Mouse (Mus musculus): ENCODE results near the gene Dcaf1.

Dcaf1 gene

DNA sequence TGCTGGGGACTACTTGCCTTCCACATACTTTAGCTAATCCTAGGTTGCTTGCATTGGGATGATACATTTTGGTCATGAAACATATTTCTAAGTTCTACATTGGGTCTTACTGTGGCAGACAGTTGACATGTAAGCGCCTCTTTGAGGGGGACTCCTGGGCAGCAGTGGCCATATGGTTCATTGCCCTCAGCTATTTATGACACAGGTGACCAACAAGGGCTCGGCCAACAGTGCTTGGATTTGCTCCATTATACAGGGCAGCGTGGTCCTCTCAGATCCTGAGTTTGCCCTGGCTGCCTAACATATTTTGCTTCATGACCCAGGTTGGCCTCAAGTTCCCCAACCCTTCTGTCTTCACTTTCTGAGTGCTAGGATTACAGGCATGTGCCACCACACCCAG, 55.0 kb downstream of the Dcaf1 start:
- in situ Hi-C loops (cut with MboI, MseI) = no loop called here

DNA sequence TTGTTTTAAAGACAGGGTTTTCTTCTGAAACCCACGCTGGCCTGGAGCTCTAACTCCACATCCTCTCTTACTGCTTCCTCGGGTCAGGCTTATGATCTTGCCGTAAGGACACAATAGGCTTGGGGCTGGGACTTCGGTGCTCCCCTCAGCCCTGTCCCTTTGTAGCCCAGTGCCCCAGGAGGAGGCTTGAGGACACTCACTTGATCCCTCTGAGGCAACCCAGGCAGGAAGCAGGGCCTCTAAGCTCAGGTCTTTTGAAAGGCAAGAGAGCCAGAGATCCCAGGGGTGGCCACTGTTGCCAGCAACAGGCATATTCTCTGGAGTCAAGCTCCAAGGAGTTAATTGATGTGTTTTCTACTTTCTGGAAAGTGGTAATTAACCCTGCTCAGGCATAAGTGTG, 57.8 kb downstream of the Dcaf1 start:
- in situ Hi-C loops (cut with MboI, MseI) = no loop called here

GRCm38 (mm10) chr9:106881071-106881755, 59.5 kb downstream of the Dcaf1 start:
- in situ Hi-C loops (cut with MboI, MseI) = loop anchor here (10.0 kb wide), 2 partner anchors 196 to 644 kb away; partner anchors contain the start of gene Tex264

- in situ Hi-C loops (cut with MboI, MseI) = loop anchor here (10.0 kb wide), 2 partner anchors 197 to 643 kb away; partner anchors contain the start of gene Tex264
Measured at GRCm38 (mm10) chr9:106882176-106882575, 60.5 kb downstream of the Dcaf1 start.

GRCm38 (mm10) chr9:106883085-106883484, 61.4 kb downstream of the Dcaf1 start:
- in situ Hi-C loops (cut with MboI, MseI) = loop anchor here (10.0 kb wide), 2 partner anchors 198 to 642 kb away; partner anchors contain the start of gene Tex264

DNA sequence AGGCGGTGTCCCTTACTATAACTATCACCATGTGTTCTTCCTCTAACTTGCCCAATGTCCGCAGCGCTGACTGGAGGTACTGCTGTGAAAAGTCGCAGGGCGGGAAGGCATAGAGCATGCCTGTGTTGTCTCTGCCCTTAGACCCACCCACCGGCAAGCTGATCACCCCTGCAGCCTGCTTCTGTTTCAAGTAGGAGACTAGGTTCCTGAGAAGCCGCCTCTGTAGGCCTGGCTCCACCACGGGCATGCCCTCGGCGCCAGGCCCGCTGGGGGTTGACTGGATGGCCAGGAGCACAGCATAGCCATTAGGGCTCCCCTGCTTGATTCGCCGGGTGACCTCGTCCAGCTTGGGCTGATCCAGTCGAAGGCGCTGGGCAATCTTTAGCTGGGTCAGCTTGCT, 62.6 kb downstream of the Dcaf1 start:
- in situ Hi-C loops (cut with MboI, MseI) = loop anchor here (10.0 kb wide), 2 partner anchors 200 to 640 kb away; partner anchors contain the start of gene Tex264

- in situ Hi-C loops (cut with MboI, MseI) = loop anchor here (10.0 kb wide), 2 partner anchors 200 to 640 kb away; partner anchors contain the start of gene Tex264
Measured at GRCm38 (mm10) chr9:106884996-106885900, 63.6 kb downstream of the Dcaf1 start.

DNA sequence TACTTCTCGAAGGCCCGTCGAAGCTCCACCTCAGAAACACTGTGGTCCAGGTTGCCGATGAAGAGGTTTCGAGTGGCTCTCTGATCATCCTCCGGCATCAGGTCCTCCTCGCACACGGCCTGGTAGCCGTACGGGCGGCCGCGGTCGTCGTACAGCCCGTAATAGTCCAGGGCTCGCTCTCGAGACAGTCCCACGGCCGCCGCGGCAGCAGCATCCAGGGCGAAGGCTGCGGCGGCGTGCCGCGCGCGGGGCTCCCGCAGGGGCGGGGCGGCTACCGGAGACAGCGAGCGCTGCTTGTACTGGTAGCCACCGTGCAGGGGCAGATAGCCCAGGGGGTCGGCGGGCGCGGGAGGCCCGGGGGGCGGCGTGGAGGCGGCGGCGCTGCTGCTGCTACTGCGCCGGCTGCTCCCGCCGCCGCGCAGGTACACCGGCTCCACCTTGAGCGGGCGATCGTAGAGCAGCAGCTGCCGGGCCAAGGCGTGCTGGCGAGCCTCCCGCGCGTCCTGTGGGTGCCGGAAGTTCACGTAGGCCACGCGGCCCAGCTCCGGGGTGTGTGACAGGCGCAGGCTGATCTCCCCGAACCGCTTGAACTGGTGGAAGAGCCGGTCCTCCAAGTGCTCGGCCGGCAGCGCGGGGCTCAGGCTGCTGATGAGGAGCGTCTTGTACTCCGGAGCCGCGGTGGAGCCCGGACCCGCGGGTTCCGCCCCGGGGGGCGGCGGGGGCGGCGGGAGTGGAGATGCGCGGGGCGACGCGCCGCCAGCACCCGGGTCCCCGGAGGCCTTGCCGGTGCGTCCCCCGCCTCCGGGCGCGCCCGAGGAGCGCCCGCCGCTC, 64.4 kb downstream of the Dcaf1 start:
- in situ Hi-C loops (cut with MboI, MseI) = loop anchor here (10.0 kb wide), 2 partner anchors 201 to 639 kb away; partner anchors contain the start of gene Tex264

DNA sequence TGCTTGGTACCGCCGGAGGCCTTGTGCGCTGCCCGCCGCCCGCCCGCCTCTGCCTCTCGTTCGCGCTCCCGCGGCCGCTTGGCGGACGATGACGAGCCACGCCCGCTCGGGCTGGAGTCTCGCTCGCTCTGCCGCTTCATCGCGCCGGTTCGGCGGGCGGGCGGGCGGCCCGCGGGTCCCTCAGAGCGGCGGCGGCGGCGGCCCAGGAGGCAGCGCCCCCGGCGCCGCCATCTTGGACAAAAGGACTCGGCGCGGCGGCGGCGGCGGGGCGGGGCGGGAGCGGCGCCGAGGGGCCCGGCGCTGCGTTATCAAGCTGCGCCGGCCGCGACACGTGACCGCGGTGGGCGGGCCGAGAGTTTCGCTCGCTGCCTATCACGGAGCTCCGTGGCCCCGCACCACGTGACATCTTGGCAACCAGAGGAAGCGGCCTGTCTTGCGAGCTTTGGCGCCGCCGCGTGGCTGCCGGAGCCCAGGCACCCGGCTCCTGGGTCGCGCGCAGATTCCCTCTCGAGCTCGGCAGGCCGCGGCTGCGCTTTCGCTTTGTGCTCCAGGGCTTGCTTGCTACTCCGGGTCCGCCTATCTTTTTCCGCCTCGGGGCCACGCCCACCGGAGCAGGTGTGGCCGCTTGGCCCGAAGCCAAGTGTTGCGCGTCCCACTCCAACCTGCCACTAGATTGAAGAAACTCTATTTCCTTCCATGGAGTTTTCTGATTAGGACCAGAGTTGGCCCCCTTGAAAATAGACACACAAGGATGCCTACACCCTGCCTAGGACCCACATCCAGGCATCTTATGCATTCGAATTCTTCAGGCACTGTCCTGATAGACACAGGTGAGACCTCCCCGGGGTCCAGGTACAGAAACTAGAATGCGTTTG, 65.4 kb downstream of the Dcaf1 start, which contains the start of gene Rbm15b:
TSS of gene Rbm15b (minus strand) at position 601 of the 875 bp plus-strand sequence.
- in situ Hi-C loops (cut with MboI, MseI) = loop anchor here (10.0 kb wide), 2 partner anchors 202 to 638 kb away; partner anchors contain the start of gene Tex264

DNA sequence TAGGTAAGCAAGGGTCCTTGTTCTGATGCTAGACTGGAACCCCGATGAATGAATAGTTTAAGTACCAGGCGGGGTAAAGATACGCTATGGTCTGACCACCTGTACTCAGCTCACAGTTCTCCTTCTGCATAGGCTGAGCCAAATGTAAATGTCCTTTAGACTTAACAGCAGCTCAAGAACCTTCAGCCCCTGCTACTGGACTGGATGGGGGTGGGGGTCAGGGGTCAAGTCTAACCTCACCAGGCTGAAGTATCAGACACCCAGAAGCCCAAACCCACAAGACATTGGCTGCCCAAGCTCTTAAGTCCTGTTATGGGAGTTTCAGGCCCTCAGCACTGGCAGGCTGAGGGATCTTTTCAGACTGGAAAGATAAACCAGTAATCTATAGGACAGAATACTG, 66.7 kb downstream of the Dcaf1 start:
- in situ Hi-C loops (cut with MboI, MseI) = loop anchor here (10.0 kb wide), 2 partner anchors 204 to 636 kb away; partner anchors contain the start of gene Tex264

GRCm38 (mm10) chr9:106889321-106889720, 67.6 kb downstream of the Dcaf1 start:
- in situ Hi-C loops (cut with MboI, MseI) = loop anchor here (10.0 kb wide), 2 partner anchors 205 to 635 kb away; partner anchors contain the start of gene Tex264

DNA sequence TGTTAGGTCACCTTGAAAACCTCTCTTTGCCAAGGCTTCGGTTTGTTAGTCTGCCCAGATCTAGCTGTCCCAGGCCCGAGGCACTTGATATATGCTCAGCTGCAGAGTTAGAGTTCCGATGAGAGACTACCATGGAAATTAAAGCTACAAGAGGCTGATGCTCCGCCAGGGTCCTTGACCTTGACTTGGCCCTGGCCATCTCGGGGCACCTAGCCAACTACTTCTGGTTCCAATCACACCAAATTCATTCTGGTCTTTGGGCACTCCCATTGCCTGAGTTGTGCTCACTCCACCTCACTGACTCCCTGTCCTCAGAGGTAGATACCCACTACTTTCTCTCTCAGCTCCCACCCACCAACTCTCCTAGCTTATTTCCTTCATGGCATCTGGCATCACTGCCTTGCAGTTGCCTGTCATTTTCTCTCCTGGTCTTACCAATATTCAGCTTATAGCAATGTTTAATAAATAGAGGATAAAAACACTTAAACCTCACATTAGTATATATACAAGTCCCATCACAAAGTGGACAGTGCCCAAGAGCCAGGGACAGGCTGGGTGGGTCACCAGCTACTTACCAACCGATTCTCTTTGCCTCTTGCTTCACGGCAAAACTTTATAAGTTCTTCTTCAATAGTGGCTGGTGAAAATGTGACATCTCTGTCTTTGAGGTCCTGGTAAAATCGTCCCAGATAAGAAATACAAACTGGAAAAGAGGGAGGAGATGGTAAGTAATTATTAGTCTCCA, 69.0 kb downstream of the Dcaf1 start:
- in situ Hi-C loops (cut with MboI, MseI) = loop anchor here (5.0 to 10.0 kb wide), 2 partner anchors 402 to 664 kb away; partner anchors contain the start of gene Rassf1

DNA sequence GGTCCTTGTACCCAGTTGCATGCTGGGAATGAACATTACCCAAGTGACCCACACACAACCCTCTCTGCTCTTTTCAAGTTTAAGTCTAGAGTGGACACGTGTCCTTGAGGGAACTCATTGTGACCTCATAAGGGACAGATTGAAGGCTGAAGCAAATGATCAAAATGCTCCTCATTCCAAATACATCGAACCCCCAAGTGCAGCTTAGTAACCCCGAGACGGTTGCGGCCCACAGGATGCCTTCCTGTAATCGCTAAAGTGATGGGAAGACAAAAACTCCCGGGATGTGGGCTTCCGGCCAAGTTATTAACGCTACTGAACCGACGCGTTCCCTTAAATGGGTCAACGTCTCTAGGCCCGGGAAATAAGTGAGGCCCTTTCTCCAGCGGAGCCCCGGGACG, 69.7 kb downstream of the Dcaf1 start:
- in situ Hi-C loops (cut with MboI, MseI) = loop anchor here (5.0 to 10.0 kb wide), 2 partner anchors 401 to 663 kb away; partner anchors contain the start of gene Rassf1

- in situ Hi-C loops (cut with MboI, MseI) = loop anchor here (5.0 to 10.0 kb wide), 2 partner anchors 400 to 663 kb away; partner anchors contain the start of gene Rassf1
Measured at GRCm38 (mm10) chr9:106891829-106892551, 70.3 kb downstream of the Dcaf1 start, which contains the start of gene Manf. TSS of gene Manf (minus strand) at chr9:106891979.

GRCm38 (mm10) chr9:106892552-106892875, 70.8 kb downstream of the Dcaf1 start:
- in situ Hi-C loops (cut with MboI, MseI) = loop anchor here (5.0 to 10.0 kb wide), 2 partner anchors 400 to 662 kb away; partner anchors contain the start of gene Rassf1

DNA sequence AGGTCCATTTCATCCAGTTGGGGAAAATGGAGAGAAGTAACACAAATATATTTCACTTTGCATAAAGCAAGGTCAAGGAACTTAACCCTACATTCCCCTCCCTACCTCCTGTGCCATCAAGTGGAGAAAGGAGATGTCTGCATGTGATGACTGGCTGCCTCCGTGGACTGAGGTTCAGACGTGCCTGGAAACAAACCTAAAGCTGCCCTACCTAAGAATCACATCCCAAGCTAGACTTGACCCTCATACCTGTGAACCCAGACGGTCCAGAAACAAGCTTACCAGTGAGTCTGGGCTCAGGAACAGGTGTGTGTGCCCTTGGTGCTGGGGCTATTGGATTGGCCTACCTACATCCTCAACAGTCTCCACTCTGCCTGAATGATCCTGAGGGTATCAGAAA, 71.7 kb downstream of the Dcaf1 start:
- in situ Hi-C loops (cut with MboI, MseI) = loop anchor here (5.0 to 10.0 kb wide), 2 partner anchors 399 to 661 kb away; partner anchors contain the start of gene Rassf1

- in situ Hi-C loops (cut with MboI, MseI) = loop anchor here (10.0 kb wide), 1 partner anchor 656 kb away; the partner anchor contains the start of gene Rassf1
Measured at GRCm38 (mm10) chr9:106898901-106899300, 77.2 kb downstream of the Dcaf1 start.

GRCm38 (mm10) chr9:106901596-106901995, 79.9 kb downstream of the Dcaf1 start:
- in situ Hi-C loops (cut with MboI, MseI) = loop anchor here (10.0 kb wide), 1 partner anchor 453 kb away; no protein-coding TSS in a partner anchor

Measured in T-helper 1 cell (primary cell).